Mouse (Mus musculus) kidney, embryonic 15.5 days (tissue): ENCODE measurements around the gene Srsf10. TPM values are rescaled to one million over a fixed set of nuclear protein-coding genes. Genes with fewer than 3 reads are reported as not detected.

ENCODE experiments used
- ATAC-seq: fragments of 200-750 bp; cut with Nextera tagmentation; replicated peaks from 2 replicates; pipeline ENCODE4 v1.8.0; 2017; ENCODE audit warnings: moderate TSS enrichment; ENCODE audit not compliant: low FRiP score
- H3K27ac ChIP-seq: fragments of 300-500 bp; sonication (generic); 2 replicates; pipeline ENCODE4 v1.5.1; 2015; ENCODE audit warnings: mild to moderate bottlenecking, inconsistent platforms
- H3K27me3 ChIP-seq: fragments of 300-500 bp; sonication (generic); 2 replicates; pipeline ENCODE4 v1.6.1; 2015; ENCODE audit warnings: inconsistent platforms
- H3K36me3 ChIP-seq: fragments of 300-500 bp; sonication (generic); 2 replicates; pipeline ENCODE4 v1.6.1; 2015; ENCODE audit warnings: inconsistent platforms
- H3K4me1 ChIP-seq: fragments of 300-500 bp; sonication (generic); 2 replicates; pipeline ENCODE4 v1.6.1; 2015; ENCODE audit warnings: inconsistent platforms
- H3K4me2 ChIP-seq: fragments of 300-500 bp; sonication (generic); 2 replicates; pipeline ENCODE4 v1.6.1; 2015; ENCODE audit warnings: moderate library complexity, mild to moderate bottlenecking, inconsistent platforms
- H3K4me3 ChIP-seq: fragments of 300-500 bp; sonication (generic); replicated peaks from 2 replicates; pipeline ENCODE4 v1.5.1; 2015; ENCODE audit warnings: mild to moderate bottlenecking, inconsistent platforms
- H3K9ac ChIP-seq: fragments of 300-500 bp; sonication (generic); 2 replicates; pipeline ENCODE4 v1.6.1; 2015; ENCODE audit warnings: mild to moderate bottlenecking, inconsistent platforms
- H3K9me3 ChIP-seq: fragments of 300-500 bp; sonication (generic); replicated peaks from 2 replicates; pipeline ENCODE4 v1.6.1; 2016; ENCODE audit warnings: inconsistent platforms
- WGBS: fragments of 180-500 bp; shearing (Covaris S2); methylation state at CpG from one replicate; pipeline ENCODE4 v1.1.7; 2015; ENCODE audit warnings: mixed read lengths; 5-methylcytosine and 5-hydroxymethylcytosine counted together
- polyA plus RNA-seq: library from polyadenylated mRNA; unstranded; fragments of >200 nt; fragmentation: Nextera tagmentation; extraction: Ambion mirVana; gene quantifications from 2 replicates; pipeline ENCODE4 v1.2.1, GENCODE M21; 2015

Gene Srsf10
- polyA plus RNA-seq, 1 experiment from 2014 or later = 268 TPM

DNA sequence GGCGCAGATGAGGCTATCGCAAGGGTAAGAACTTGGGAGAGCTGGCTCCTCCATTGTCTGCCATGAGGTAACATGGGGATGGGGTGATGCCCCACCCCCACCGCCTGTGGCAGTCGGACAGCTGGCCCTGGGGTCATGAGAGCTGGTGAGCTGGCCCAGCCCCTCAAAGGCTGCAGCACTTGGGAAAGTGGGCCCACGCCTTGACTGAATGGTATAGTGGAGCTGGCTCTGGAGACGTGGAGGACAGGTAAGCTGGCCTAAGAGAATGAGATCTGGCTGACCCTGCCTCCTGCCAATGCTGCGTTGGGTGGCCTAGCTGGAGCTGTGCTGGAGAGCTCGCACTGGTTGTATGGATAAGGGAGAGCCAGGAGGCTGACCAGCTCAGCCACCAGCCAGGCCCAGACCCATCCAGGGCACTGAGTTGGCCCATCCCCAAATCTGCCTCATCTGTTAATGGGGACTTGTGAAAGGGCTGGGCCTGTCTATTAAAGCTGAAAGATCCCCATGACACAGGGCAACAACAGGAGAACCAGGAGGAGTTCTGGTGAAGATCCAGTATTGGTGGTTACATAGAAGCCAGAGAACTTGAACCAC is 21.3 kb upstream of the Srsf10 start:
- 84% methylated on average over 8 of the region's 8 CpGs for WGBS
- no peaks in the 10 kb centered on the region for H3K27me3 ChIP-seq
- H3K4me1 ChIP-seq = peaks cover 32% of the 10 kb centered on the region
- H3K27ac ChIP-seq = no peak overlapping the region
- H3K36me3 ChIP-seq = no peaks in the 10 kb centered on the region
- no peak overlapping the region for H3K4me3 ChIP-seq
- H3K9ac ChIP-seq = no peak overlapping the region
- H3K4me2 ChIP-seq = no peak overlapping the region
- peak; percentile 25; the same call in 1 of the 2 replicates for ATAC-seq
- H3K9me3 ChIP-seq = no peaks in the 10 kb centered on the region

DNA sequence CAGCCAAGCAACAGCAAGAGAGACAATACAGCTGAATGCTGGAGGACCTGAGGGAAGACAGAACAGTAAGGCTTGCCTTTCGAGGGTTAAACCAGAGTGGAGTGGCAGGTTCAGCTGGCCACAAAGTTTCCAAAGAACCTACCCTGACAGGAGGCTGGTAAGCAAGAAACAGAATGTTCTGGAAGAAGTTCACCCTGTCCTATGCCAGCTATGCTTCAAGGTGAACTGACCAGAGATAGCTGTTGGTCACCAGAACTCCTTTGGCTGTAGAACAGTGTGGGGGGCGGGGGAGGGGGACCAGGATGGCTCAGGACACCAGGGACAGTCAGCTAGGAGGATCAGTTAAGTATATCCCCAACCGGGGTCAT is 16.6 kb upstream of the Srsf10 start:
- 83% methylated on average over 3 of the region's 3 CpGs for WGBS

DNA sequence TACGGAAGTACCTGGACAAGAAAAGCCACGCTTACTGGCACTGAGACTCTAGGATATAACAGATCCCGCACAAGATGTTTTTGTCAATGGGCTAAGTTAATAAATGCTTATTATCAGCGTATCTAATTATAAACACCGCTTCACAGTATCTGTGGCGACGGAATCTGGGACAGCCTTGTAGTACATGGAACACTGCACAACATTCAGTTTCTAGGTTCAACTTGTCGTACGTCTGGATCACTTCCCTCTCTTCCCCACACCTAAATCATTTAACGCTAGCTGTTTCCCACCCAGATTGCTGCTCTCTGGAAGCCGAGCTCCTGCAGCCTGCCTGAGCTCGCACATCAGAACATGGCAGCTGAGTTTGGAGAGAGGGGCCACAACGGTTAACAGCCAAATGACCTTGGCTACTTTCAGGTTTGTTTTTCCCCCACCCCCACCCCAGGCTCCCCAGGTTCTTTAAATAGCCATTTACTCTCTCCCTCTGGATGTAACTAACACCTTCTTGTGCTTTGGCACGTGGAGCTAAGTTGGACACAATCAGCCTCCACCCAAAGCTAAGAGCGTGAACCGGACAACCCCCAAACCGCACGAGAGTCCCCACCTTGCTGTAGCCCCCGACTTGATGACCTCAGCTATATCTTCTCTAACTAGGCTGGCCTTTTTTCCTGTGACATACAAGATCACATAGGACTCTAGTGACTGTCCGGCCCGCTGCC is 16.1 kb upstream of the Srsf10 start:
- no peaks in the 10 kb centered on the region for H3K27me3 ChIP-seq
- H3K36me3 ChIP-seq = no peaks in the 10 kb centered on the region
- 58% methylated on average over 21 of the region's 21 CpGs for WGBS
- H3K9ac ChIP-seq = no peak overlapping the region
- no peaks in the 10 kb centered on the region for H3K9me3 ChIP-seq
- H3K4me3 ChIP-seq = no peak overlapping the region
- H3K4me2 ChIP-seq = no peak overlapping the region
- no peak overlapping the region for H3K27ac ChIP-seq
- H3K4me1 ChIP-seq = peaks cover 6% of the 10 kb centered on the region; the same call in 1 of the 2 replicates
- no peak for ATAC-seq

More for the DNA sequence above, 16.6 kb upstream of the Srsf10 start:
- Histone ChIP-seq H3K27me3 (no peaks in the 10 kb centered on the region), H3K27ac (no peak overlapping the region), H3K4me1 (peaks cover 10% of the 10 kb centered on the region; the same call in 1 of the 2 replicates), H3K9ac (no peak overlapping the region), H3K4me3 (no peak overlapping the region), H3K9me3 (no peaks in the 10 kb centered on the region), H3K4me2 (no peak overlapping the region), H3K36me3 (no peaks in the 10 kb centered on the region)
- no peak for ATAC-seq

DNA sequence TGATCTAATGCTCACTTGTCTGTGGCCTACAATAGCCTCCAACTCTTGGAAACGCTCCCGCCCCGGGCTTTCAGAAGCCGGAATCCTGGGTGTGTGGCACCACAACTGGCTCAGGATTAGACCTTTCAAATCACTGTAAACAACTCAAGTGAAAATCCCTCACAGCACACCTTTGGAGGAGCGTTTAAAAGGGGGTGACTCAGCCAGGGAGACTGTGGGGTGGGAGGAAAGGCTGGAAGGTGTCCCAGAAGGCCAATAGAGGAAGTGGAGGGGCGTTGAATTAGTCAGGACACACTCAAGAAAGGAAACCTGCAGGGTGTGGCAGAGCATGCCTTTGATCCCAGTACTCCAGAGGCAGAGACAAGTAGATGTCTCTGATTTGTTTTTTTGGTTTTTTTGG is 11.1 kb upstream of the Srsf10 start:
- no peak for ATAC-seq

DNA sequence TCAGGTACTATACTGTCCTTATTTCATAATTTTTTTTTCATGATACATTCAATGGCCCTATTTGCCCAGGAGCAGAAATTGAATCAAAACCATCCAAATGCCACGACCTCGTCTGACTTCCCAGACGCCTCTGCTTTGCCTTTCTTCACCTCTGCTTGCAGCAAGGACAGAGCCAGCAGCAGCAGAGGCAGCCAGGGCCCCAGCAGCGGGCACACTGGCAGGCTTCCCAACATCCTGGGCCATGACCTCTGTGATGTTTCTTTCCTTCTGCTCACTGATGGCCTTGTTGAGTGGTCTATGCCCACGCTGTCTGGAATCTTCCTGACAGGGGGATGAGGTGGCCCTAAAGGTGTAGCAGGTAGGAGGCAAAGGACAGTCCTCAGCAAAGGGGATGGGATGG is 8.0 kb upstream of the Srsf10 start:
- Histone ChIP-seq H3K27me3 (no peaks in the 10 kb centered on the region), H3K9me3 (no peaks in the 10 kb centered on the region; the same call in 1 of the 2 replicates), H3K27ac (no peak overlapping the region), H3K4me2 (no peak overlapping the region), H3K9ac (no peak overlapping the region), H3K36me3 (no peaks in the 10 kb centered on the region), H3K4me3 (no peak overlapping the region), H3K4me1 (peaks cover 8% of the 10 kb centered on the region)
- no peak for ATAC-seq
- 57% methylated on average over 5 of the region's 5 CpGs for WGBS

More for the DNA sequence above, 11.1 kb upstream of the Srsf10 start:
- no peaks in the 10 kb centered on the region; the same call in 1 of the 2 replicates for H3K9me3 ChIP-seq
- H3K4me3 ChIP-seq = no peak overlapping the region
- no peak overlapping the region for H3K9ac ChIP-seq
- 87% methylated on average over 6 of the region's 6 CpGs for WGBS
- H3K36me3 ChIP-seq = no peaks in the 10 kb centered on the region
- H3K27ac ChIP-seq = no peak overlapping the region
- no peak overlapping the region for H3K4me2 ChIP-seq
- no peaks in the 10 kb centered on the region for H3K27me3 ChIP-seq
- peaks cover 3% of the 10 kb centered on the region; the same call in 1 of the 2 replicates for H3K4me1 ChIP-seq

DNA sequence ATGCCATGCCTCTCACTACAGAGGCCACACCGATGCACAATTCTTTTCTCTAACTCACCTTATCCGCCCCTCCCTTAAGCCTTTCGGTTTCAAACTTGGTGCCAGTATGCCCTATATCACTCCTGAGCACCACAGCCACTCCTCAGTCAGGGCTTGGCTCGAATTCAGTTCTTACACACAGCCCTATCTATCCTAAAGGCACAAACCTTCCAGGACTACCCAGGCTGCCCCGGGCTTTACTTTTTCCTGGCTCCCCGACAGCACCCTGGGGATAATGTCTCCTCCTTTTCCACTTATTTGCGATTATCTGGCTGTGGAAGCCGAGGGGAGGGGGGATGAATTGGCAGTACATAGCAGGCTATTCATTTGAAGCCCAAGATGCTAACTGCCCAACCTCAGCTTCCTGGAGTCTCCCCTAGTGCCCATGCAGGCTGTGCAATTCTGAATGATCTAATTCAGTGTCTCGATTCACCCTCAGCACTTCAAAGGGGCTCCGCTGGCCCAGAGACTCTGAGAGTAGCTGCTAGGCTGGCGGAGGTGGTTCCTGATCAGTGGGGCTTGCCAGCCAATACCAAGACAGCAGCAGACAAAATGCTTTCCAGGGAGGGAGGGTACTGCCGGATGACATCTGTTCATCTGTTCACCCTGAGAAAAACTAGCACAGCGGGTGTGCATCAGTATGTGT is 5.0 kb upstream of the Srsf10 start:
- H3K9ac ChIP-seq = no peak overlapping the region

DNA sequence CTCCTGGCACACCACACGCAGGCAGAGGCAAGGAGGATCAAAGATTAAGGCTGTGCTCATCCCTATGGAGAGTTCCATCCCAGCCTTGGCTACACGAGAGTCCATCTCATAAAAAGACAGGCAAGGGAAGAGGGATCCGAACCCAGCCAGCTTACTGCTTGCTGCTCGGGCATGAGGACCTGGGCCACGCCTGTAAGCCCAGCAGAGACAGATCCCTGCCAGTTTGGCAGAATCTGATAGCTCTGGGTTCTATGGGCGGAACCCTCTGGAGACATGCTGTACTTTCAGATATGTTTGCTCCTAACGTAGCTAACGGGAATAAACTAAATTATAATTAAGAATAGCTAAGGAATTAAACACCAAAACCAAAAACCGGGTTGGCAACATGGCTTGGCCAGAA is 3.6 kb upstream of the Srsf10 start:
- 88% methylated on average over 9 of the region's 9 CpGs for WGBS
- no peak overlapping the region for H3K4me2 ChIP-seq

More for the DNA sequence above, 5.0 kb upstream of the Srsf10 start:
- Histone ChIP-seq H3K4me3 (no peak overlapping the region), H3K4me1 (peaks cover 18% of the 10 kb centered on the region), H3K36me3 (no peaks in the 10 kb centered on the region), H3K27me3 (no peaks in the 10 kb centered on the region), H3K27ac (peak overlapping the region; percentile 27; the same call in 1 of the 2 replicates), H3K4me2 (peak overlapping the region; percentile 29), H3K9me3 (no peaks in the 10 kb centered on the region)
- no peak for ATAC-seq
- 29% methylated on average over 13 of the region's 13 CpGs for WGBS

DNA sequence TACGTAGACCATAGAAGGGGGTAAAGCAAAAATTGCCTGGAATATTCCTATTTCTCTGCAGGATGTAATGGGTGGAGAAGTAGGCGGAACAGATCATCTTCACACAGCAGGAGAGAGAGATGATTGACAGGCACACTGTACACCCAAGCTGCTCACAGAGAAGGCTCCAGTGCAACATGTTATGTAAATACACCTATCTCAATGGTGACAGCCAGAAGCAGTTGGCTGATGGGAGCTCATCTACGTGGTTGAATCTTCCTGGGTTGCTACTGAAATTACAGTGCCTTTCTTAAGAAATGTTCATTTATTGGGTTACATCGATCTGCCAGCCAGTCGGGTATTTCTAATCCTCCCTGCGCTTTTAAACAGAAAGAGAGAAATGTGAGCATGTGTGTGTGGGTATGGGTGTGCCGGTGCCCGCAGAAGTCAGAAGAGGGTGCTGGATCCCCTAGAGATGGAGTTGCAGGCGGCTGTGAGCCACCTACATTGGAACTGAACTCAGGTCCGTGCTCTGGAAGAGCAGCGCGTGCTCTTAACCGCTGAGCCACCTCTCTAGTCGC is 1.5 kb upstream of the Srsf10 start:
- no peaks in the 10 kb centered on the region for H3K9me3 ChIP-seq
- no peak overlapping the region for H3K9ac ChIP-seq
- H3K36me3 ChIP-seq = peaks cover 4% of the 10 kb centered on the region; the same call in 1 of the 2 replicates
- no peak overlapping the region for H3K27ac ChIP-seq
- H3K4me3 ChIP-seq = no peak overlapping the region
- H3K4me2 ChIP-seq = no peak overlapping the region
- peaks cover 33% of the 10 kb centered on the region for H3K4me1 ChIP-seq
- WGBS = 92% methylated on average over 14 of the region's 14 CpGs
- H3K27me3 ChIP-seq = no peaks in the 10 kb centered on the region
- no peak for ATAC-seq

More for the DNA sequence above, 3.6 kb upstream of the Srsf10 start:
- H3K4me1 ChIP-seq = peaks cover 18% of the 10 kb centered on the region
- no peaks in the 10 kb centered on the region for H3K36me3 ChIP-seq
- H3K27me3 ChIP-seq = no peaks in the 10 kb centered on the region
- H3K9ac ChIP-seq = no peak overlapping the region
- no peak overlapping the region for H3K27ac ChIP-seq
- H3K4me3 ChIP-seq = no peak overlapping the region
- ATAC-seq = no peak
- H3K9me3 ChIP-seq = no peaks in the 10 kb centered on the region

DNA sequence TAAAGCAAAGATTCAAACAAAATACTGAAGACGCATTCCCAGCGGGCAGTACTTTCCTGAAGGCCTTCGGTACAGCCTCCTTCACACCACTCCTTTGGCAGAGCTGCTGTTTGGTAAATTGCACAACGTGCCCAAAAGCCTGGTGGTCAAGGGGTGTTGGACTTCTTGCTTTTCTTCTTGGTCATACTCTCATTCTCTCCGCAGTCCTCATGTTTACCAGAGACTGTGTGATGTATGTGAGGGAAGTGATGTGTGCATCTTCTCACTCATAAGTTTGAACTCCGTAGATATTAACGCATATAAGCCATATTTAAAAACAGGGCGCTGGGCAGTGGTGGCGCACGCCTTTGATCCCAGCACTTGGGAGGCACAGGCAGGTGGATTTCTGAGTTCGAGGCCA is 917 bp upstream of the Srsf10 start:
- Histone ChIP-seq H3K4me1 (peaks cover 39% of the 10 kb centered on the region), H3K27me3 (no peaks in the 10 kb centered on the region), H3K36me3 (peaks cover 8% of the 10 kb centered on the region; the same call in 1 of the 2 replicates), H3K4me2 (peak overlapping the region; percentile 84), H3K9me3 (no peaks in the 10 kb centered on the region), H3K4me3 (peak overlapping the region; percentile 66), H3K27ac (peak overlapping the region; percentile 100), H3K9ac (peak overlapping the region; percentile 88)
- no peak for ATAC-seq
- 76% methylated on average over 11 of the region's 11 CpGs for WGBS

DNA sequence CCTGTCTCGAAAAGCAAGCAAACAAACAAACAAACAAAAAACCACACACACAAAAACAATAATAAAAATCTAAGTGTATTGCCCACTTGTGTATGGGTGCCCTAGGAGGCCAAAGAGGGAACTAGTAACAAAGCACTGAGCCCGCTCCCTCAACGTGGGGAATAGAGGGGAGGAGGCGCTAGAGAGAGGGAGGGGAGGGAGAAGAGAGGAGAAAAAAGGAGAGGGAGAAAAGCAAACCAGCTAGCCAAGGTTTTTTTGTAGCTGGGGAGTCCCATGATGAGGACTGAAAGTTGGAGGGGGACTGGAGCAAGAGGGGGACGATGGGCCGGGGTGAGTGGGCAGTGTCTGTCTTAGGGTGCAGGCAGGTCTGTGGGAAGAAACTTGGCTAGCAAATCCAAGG is 467 bp upstream of the Srsf10 start:
- 7% methylated on average over 6 of the region's 6 CpGs for WGBS
- 0 out of 2 replicates have a peak, but pooled peaks have one; percentile 8 for ATAC-seq
- H3K36me3 ChIP-seq = peaks cover 13% of the 10 kb centered on the region; the same call in 1 of the 2 replicates

DNA sequence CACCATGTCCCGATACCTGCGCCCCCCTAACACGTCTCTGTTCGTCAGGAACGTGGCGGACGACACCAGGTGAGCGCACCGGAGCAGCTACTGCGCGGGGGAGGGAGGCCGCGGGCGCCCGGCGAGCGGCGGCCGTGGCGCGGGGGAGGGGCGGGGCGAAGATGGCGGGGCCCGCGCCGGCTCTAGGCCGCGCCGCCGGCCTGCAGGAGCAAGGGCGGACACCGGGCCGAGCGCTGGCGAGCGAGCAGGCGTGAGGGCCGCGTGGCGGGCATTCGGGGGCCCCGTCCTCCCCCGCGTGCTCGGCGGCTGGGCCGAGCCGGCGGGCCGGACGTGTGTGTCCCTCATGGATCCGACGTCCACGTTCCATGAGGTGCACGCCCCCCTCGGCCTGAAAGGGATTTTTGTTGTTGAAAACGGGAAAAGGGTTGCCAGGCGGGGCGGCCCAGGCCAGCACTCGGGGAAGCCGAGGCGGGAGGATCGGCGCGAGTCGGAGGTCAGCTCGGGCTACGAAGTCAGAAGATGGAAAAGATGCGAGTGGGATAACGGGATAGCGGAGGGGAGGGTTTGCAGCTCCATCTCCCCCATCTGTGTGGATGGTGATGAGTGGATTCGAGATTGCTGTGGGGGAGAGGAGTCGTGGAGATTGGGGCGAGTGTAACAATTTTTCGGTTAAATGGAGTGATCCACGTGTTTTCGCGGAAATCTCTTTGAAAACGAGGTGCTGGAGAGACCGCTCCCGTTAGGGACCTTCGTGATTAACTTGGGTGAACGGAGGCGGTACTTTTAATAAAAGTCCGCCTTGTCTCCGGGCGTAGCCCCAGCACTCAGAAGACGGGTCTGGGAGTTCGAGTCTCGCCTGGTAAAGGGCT is 910 bp downstream of the Srsf10 start:
- under 1% methylated on average over 83 of the region's 91 CpGs for WGBS
- peak overlapping the region; percentile 87 for H3K9ac ChIP-seq

More for the DNA sequence above, 467 bp upstream of the Srsf10 start:
- no peaks in the 10 kb centered on the region for H3K9me3 ChIP-seq
- peak overlapping the region; percentile 100 for H3K27ac ChIP-seq
- peak overlapping the region; percentile 84 for H3K4me2 ChIP-seq
- H3K27me3 ChIP-seq = no peaks in the 10 kb centered on the region
- H3K4me3 ChIP-seq = peak overlapping the region; percentile 66
- peaks cover 44% of the 10 kb centered on the region for H3K4me1 ChIP-seq
- H3K9ac ChIP-seq = peak overlapping the region; percentile 88

More for the DNA sequence above, 910 bp downstream of the Srsf10 start:
- H3K4me3 ChIP-seq = peak overlapping the region; percentile 66
- peaks cover 19% of the 10 kb centered on the region for H3K36me3 ChIP-seq
- no peaks in the 10 kb centered on the region for H3K9me3 ChIP-seq
- no peaks in the 10 kb centered on the region for H3K27me3 ChIP-seq
- peak overlapping the region; percentile 100 for H3K27ac ChIP-seq
- H3K4me2 ChIP-seq = peak overlapping the region; percentile 84
- ATAC-seq = peak; percentile 79
- peaks cover 44% of the 10 kb centered on the region for H3K4me1 ChIP-seq
